Mouse (Mus musculus): ENCODE measurements around the gene Map2k2. TPM values are rescaled to one million over a fixed set of nuclear protein-coding genes. Genes with fewer than 3 reads are reported as not detected.

The Map2k2 gene
- polyA plus RNA-seq, 1 experiment from 2014 or later = 210 TPM

- DNase-seq (ENCODE audit: low spot score, missing footprints) (no peak), ATAC-seq (ENCODE audit: low FRiP score) (no peak)
- Histone ChIP-seq H3K36me3 (ENCODE audit: control insufficient read depth, insufficient read depth, low read length) (peaks cover 11% of the 10 kb centered on the region), H3K4me2 (peak overlapping the region; percentile 79), H3K9ac (ENCODE audit: low read length) (peak overlapping the region; percentile 25; the same call in 1 of the 2 replicates), H3K4me3 (ENCODE audit: low read depth, low read length) (peak overlapping the region; percentile 78; the same call in 1 of the 2 replicates), H3K4me1 (ENCODE audit: control insufficient read depth, insufficient read depth, low read length) (peaks cover 42% of the 10 kb centered on the region), H3K27ac (ENCODE audit: low read depth, low read length) (no peak overlapping the region), H3K9me3 (ENCODE audit: control insufficient read depth, low read length) (no peaks in the 10 kb centered on the region), H3K27me3 (ENCODE audit: control insufficient read depth, insufficient read depth, low read length) (peaks cover 16% of the 10 kb centered on the region)
- WGBS = 69% methylated on average over 4 of the region's 4 CpGs
These were observed 33.8 kb downstream of the Map2k2 start for GRCm38 (mm10) chr10:81139529-81139846.

- H3K4me3 ChIP-seq (ENCODE audit: low read depth, low read length) = no peak overlapping the region
- H3K4me2 ChIP-seq = no peak overlapping the region; the same call in 1 of the 2 replicates
- H3K9me3 ChIP-seq (ENCODE audit: control insufficient read depth, low read length) = no peaks in the 10 kb centered on the region
- DNase-seq (ENCODE audit: low spot score, missing footprints) = no peak
- no peak for ATAC-seq (ENCODE audit: low FRiP score)
- 61% methylated on average over 8 of the region's 8 CpGs for WGBS
- no peak overlapping the region for H3K27ac ChIP-seq (ENCODE audit: low read depth, low read length)
- peaks cover 16% of the 10 kb centered on the region for H3K36me3 ChIP-seq (ENCODE audit: control insufficient read depth, insufficient read depth, low read length)
- peak overlapping the region; percentile 25; the same call in 1 of the 2 replicates for H3K9ac ChIP-seq (ENCODE audit: low read length)
- peaks cover 11% of the 10 kb centered on the region for H3K27me3 ChIP-seq (ENCODE audit: control insufficient read depth, insufficient read depth, low read length)
- H3K4me1 ChIP-seq (ENCODE audit: control insufficient read depth, insufficient read depth, low read length) = peaks cover 42% of the 10 kb centered on the region
These were observed 34.3 kb downstream of the Map2k2 start for GRCm38 (mm10) chr10:81140005-81140404.

- no peak overlapping the region for H3K4me2 ChIP-seq
- H3K4me1 ChIP-seq (ENCODE audit: control insufficient read depth, insufficient read depth, low read length) = peaks cover 34% of the 10 kb centered on the region
- H3K36me3 ChIP-seq (ENCODE audit: control insufficient read depth, insufficient read depth, low read length) = peaks cover 21% of the 10 kb centered on the region
- no peaks in the 10 kb centered on the region for H3K9me3 ChIP-seq (ENCODE audit: control insufficient read depth, low read length)
- H3K4me3 ChIP-seq (ENCODE audit: low read depth, low read length) = no peak overlapping the region
- WGBS = 73% methylated on average over 10 of the region's 10 CpGs
- peaks cover 2% of the 10 kb centered on the region for H3K27me3 ChIP-seq (ENCODE audit: control insufficient read depth, insufficient read depth, low read length)
- no peak overlapping the region for H3K27ac ChIP-seq (ENCODE audit: low read depth, low read length)
- DNase-seq (ENCODE audit: low spot score, missing footprints) (no peak), ATAC-seq (ENCODE audit: low FRiP score) (no peak)
- peak overlapping the region; percentile 24 for H3K9ac ChIP-seq (ENCODE audit: low read length)
These were observed 35.2 kb downstream of the Map2k2 start for GRCm38 (mm10) chr10:81140717-81141454.

- DNase-seq (ENCODE audit: low spot score, missing footprints) (no peak), ATAC-seq (ENCODE audit: low FRiP score) (no peak)
- Histone ChIP-seq H3K27ac (ENCODE audit: low read depth, low read length) (no peak overlapping the region), H3K27me3 (ENCODE audit: control insufficient read depth, insufficient read depth, low read length) (no peaks in the 10 kb centered on the region), H3K36me3 (ENCODE audit: control insufficient read depth, insufficient read depth, low read length) (peaks cover 24% of the 10 kb centered on the region), H3K4me1 (ENCODE audit: control insufficient read depth, insufficient read depth, low read length) (peaks cover 32% of the 10 kb centered on the region), H3K9me3 (ENCODE audit: control insufficient read depth, low read length) (no peaks in the 10 kb centered on the region), H3K4me2 (no peak overlapping the region), H3K9ac (ENCODE audit: low read length) (no peak overlapping the region), H3K4me3 (ENCODE audit: low read depth, low read length) (no peak overlapping the region)
- WGBS = 87% methylated on average over 7 of the region's 7 CpGs
These were observed 35.9 kb downstream of the Map2k2 start for GRCm38 (mm10) chr10:81141455-81142210.

GRCm38 (mm10) chr10:81142551-81142981, 36.9 kb downstream of the Map2k2 start:
- Histone ChIP-seq H3K9me3 (ENCODE audit: control insufficient read depth, low read length) (no peaks in the 10 kb centered on the region), H3K4me1 (ENCODE audit: control insufficient read depth, insufficient read depth, low read length) (peaks cover 32% of the 10 kb centered on the region), H3K36me3 (ENCODE audit: control insufficient read depth, insufficient read depth, low read length) (peaks cover 26% of the 10 kb centered on the region), H3K4me2 (no peak overlapping the region), H3K27me3 (ENCODE audit: control insufficient read depth, insufficient read depth, low read length) (no peaks in the 10 kb centered on the region), H3K4me3 (ENCODE audit: low read depth, low read length) (no peak overlapping the region), H3K9ac (ENCODE audit: low read length) (no peak overlapping the region; the same call in 1 of the 2 replicates), H3K27ac (ENCODE audit: low read depth, low read length) (no peak overlapping the region)
- 82% methylated on average over 5 of the region's 5 CpGs for whole genome bisulfite sequencing
- ATAC-seq (ENCODE audit: low FRiP score) = no peak
- DNase-seq (ENCODE audit: low spot score, missing footprints) = no peak

GRCm38 (mm10) chr10:81143157-81143633, 37.5 kb downstream of the Map2k2 start:
- no peak overlapping the region for H3K9ac ChIP-seq (ENCODE audit: low read length)
- ATAC-seq (ENCODE audit: low FRiP score) (no peak), DNase-seq (ENCODE audit: low spot score, missing footprints) (no peak)
- no peak overlapping the region for H3K27ac ChIP-seq (ENCODE audit: low read depth, low read length)
- H3K4me3 ChIP-seq (ENCODE audit: low read depth, low read length) = no peak overlapping the region
- H3K4me1 ChIP-seq (ENCODE audit: control insufficient read depth, insufficient read depth, low read length) = peaks cover 31% of the 10 kb centered on the region
- 94% methylated on average over 7 of the region's 7 CpGs for WGBS
- no peaks in the 10 kb centered on the region for H3K9me3 ChIP-seq (ENCODE audit: control insufficient read depth, low read length)
- H3K27me3 ChIP-seq (ENCODE audit: control insufficient read depth, insufficient read depth, low read length) = no peaks in the 10 kb centered on the region
- no peak overlapping the region for H3K4me2 ChIP-seq
- peaks cover 32% of the 10 kb centered on the region for H3K36me3 ChIP-seq (ENCODE audit: control insufficient read depth, insufficient read depth, low read length)

DNA sequence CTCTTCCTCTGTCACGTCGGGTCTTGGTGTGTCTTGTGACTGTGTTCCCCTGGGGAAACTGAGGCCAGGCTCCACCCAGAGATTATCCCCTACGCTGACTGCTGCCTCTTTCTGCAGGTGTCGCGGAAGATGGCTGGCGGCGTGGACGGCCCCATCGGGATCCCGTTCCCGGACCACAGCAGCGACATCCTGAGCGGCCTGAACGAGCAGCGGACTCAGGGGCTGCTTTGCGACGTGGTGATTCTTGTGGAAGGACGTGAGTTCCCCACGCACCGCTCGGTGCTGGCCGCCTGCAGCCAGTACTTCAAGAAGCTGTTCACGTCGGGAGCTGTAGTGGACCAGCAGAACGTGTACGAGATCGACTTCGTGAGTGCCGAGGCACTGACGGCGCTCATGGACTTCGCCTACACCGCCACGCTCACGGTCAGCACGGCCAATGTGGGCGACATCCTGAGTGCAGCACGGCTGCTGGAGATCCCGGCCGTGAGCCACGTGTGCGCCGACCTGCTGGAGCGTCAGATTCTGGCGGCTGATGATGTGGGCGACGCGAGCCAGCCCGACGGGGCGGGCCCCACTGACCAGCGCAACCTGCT, 38.2 kb downstream of the Map2k2 start:
- ATAC-seq (ENCODE audit: low FRiP score) (no peak), DNase-seq (ENCODE audit: low spot score, missing footprints) (no peak)
- Histone ChIP-seq H3K9me3 (ENCODE audit: control insufficient read depth, low read length) (no peaks in the 10 kb centered on the region), H3K4me1 (ENCODE audit: control insufficient read depth, insufficient read depth, low read length) (peaks cover 24% of the 10 kb centered on the region), H3K36me3 (ENCODE audit: control insufficient read depth, insufficient read depth, low read length) (peaks cover 38% of the 10 kb centered on the region), H3K27me3 (ENCODE audit: control insufficient read depth, insufficient read depth, low read length) (no peaks in the 10 kb centered on the region), H3K27ac (ENCODE audit: low read depth, low read length) (no peak overlapping the region), H3K9ac (ENCODE audit: low read length) (no peak overlapping the region), H3K4me2 (no peak overlapping the region), H3K4me3 (ENCODE audit: low read depth, low read length) (no peak overlapping the region)
- 96% methylated on average over 52 of the region's 52 CpGs for WGBS

- H3K4me2 ChIP-seq = no peak overlapping the region
- H3K4me3 ChIP-seq (ENCODE audit: low read depth, low read length) = no peak overlapping the region
- 96% methylated on average over 27 of the region's 27 CpGs for WGBS
- H3K9me3 ChIP-seq (ENCODE audit: control insufficient read depth, low read length) = no peaks in the 10 kb centered on the region
- DNase-seq (ENCODE audit: low spot score, missing footprints) (no peak), ATAC-seq (ENCODE audit: low FRiP score) (no peak)
- H3K27ac ChIP-seq (ENCODE audit: low read depth, low read length) = no peak overlapping the region
- peaks cover 17% of the 10 kb centered on the region for H3K4me1 ChIP-seq (ENCODE audit: control insufficient read depth, insufficient read depth, low read length)
- no peaks in the 10 kb centered on the region for H3K27me3 ChIP-seq (ENCODE audit: control insufficient read depth, insufficient read depth, low read length)
- H3K36me3 ChIP-seq (ENCODE audit: control insufficient read depth, insufficient read depth, low read length) = peaks cover 42% of the 10 kb centered on the region
- H3K9ac ChIP-seq (ENCODE audit: low read length) = no peak overlapping the region
These were observed 39.0 kb downstream of the Map2k2 start for GRCm38 (mm10) chr10:81144667-81145066.

- Histone ChIP-seq H3K4me2 (no peak overlapping the region), H3K27me3 (ENCODE audit: control insufficient read depth, insufficient read depth, low read length) (no peaks in the 10 kb centered on the region), H3K9me3 (ENCODE audit: control insufficient read depth, low read length) (no peaks in the 10 kb centered on the region), H3K9ac (ENCODE audit: low read length) (no peak overlapping the region), H3K27ac (ENCODE audit: low read depth, low read length) (no peak overlapping the region), H3K4me1 (ENCODE audit: control insufficient read depth, insufficient read depth, low read length) (peaks cover 12% of the 10 kb centered on the region), H3K4me3 (ENCODE audit: low read depth, low read length) (no peak overlapping the region), H3K36me3 (ENCODE audit: control insufficient read depth, insufficient read depth, low read length) (peaks cover 42% of the 10 kb centered on the region)
- DNase-seq (ENCODE audit: low spot score, missing footprints) = no peak
- WGBS = 90% methylated on average over 6 of the region's 6 CpGs
- no peak for ATAC-seq (ENCODE audit: low FRiP score)
These were observed 39.6 kb downstream of the Map2k2 start for GRCm38 (mm10) chr10:81145307-81145706.

Measured in midbrain, embryonic 11.5 days (tissue).